Comparison of ENCODE assay signal across 20 mouse cellular contexts in the genomic region with DNA sequence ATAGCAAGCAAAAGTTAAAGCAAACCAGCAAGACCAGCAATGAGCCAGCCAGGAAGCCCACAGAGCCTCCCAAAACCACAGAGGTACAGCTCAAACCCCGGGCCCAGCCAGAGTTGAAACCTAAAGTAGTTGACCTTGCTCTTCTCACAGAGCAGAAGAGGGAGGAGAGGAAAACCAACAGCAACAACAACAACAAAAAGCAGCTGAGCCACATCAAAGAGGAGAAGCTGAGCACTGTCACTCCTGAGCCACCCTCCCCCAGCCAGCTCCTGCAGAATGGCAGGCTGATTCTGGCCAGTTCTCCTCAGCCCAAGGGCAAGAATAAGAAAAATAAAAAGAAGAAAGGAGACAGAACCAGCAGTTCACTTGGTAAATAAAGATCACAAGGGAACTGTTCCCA. TPM values are rescaled to one million over a fixed set of nuclear protein-coding genes. Genes with fewer than 3 reads are reported as not detected.
DNase-seq lines count a peak whose midpoint lies in the region; ATAC-seq lines count a peak whose summit lies in the region.
"Had no signal": no experiment of that assay in that cellular context is flagged by ENCODE, and none has a peak within 500 bp of the region (broad histone marks: within the 10 kb centered on the region; RNA-seq: fewer than 3 reads in every experiment).

No protein-coding gene starts in this region.

- H3K4me3 ChIP-seq in forebrain, embryonic 15.5 days: no peak overlapping the region
- H3K4me3 ChIP-seq: heart, adult 2 months; layer of hippocampus, adult 2 months; left cerebral cortex, adult 2 months had no signal

- H3K4me1 ChIP-seq in forebrain, embryonic 15.5 days: no peaks in the 10 kb centered on the region

- H3K27ac ChIP-seq in forebrain, embryonic 15.5 days (replicated peaks): no peak overlapping the region
- H3K27ac ChIP-seq: heart, adult 2 months; hindbrain, embryonic 14.5 days; layer of hippocampus, adult 2 months; left cerebral cortex, adult 2 months had no signal

- no peaks in the 10 kb centered on the region for H3K9me3 ChIP-seq in forebrain, embryonic 15.5 days

- no peak for ATAC-seq in forebrain, embryonic 15.5 days (replicated peaks)
- ATAC-seq: forebrain, embryonic 16.5 days; liver, postnatal 0 days had no signal

- WGBS in forebrain, embryonic 15.5 days: 88% methylated on average over 1 of the region's 1 CpGs

- no peak overlapping the region for H3K4me2 ChIP-seq in forebrain, embryonic 15.5 days (replicated peaks)
- H3K4me2 ChIP-seq: hindbrain, embryonic 14.5 days; midbrain, embryonic 11.5 days had no signal

- no peak overlapping the region for H3K9ac ChIP-seq in forebrain, embryonic 15.5 days (replicated peaks)
- H3K9ac ChIP-seq: hindbrain, embryonic 14.5 days; liver, postnatal 0 days had no signal

- H3K36me3 ChIP-seq in forebrain, embryonic 15.5 days: peaks cover 66% of the 10 kb centered on the region

- H3K27me3 ChIP-seq in forebrain, embryonic 15.5 days: no peaks in the 10 kb centered on the region

- DNase-seq in heart, adult 11 months: peak; percentile 80
- no peak for DNase-seq in heart, adult 9 months (ENCODE audit: low spot score in 2 of 2)
- DNase-seq in ovary, postnatal 36 days (ENCODE audit: low spot score): peak; percentile 44
- DNase-seq in ovary, postnatal 14 days (ENCODE audit: low spot score): no peak
- DNase-seq in naive thymus-derived CD4-positive, alpha-beta T cell, adult 2 months (ENCODE audit: low read depth): peak; percentile 48
- DNase-seq in Muller cell, postnatal 12 days (ENCODE audit: inconsistent ontology term): no peak
- no peak for DNase-seq in embryo, embryonic 10 days (ENCODE audit: low spot score)
- DNase-seq: cerebellum, postnatal 14 days; heart, adult 2 months; heart, postnatal 10 days; kidney, adult 8-10 months; liver, postnatal 0 days; lung, postnatal 4 days; right cerebral cortex, postnatal 25 days had no signal

RNA-seq across cellular contexts. Expression of gene Tnip2, which starts 47.7 kb away (rescaled TPM):
- polyA plus RNA-seq in forebrain, embryonic 15.5 days (2015; fragmentation: Nextera tagmentation; extraction: Ambion mirVana): 6.4 and 7.0 TPM in 2 replicates

RNA-seq across cellular contexts. Expression of gene Sh3bp2, which starts 59.6 kb away (rescaled TPM):
- 21.2 and 24.4 TPM in 2 replicates for polyA plus RNA-seq in forebrain, embryonic 15.5 days (2015; fragmentation: Nextera tagmentation; extraction: Ambion mirVana)

Comparison
In these comparisons a context has a peak if more than half of its experiments do, and no peak if none do; other contexts are left out.
1. DNase-seq: peak in heart, adult 11 months (single experiment), ovary, postnatal 36 days (single experiment) and naive thymus-derived CD4-positive, alpha-beta T cell, adult 2 months (single experiment); none in heart, adult 9 months (0 of 2), ovary, postnatal 14 days (single experiment), Muller cell, postnatal 12 days (single experiment) and embryo, embryonic 10 days (single experiment).